Mouse (Mus musculus): ENCODE data around the gene Rasal2.

DNA sequence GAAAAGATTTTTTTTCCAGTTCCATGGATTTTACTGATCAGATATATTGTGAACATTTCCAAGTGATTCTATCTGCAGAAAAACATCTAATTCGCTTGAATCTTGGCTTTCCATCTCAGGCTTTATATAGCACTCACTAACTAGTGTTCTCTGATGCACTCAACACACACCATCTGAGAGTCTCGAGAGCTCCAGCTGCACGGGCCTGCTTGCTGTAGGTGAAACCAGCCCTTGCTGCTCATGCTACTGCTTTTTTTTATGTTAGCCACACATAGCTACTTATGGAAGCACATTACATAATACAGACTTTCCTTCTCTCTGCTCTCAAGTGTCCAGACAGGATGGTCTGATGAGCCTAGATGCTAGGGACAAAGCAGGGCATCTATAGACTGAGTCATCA lies 229.4 kb downstream of the Rasal2 start:
- TF ChIP-seq E2F4 (IDR thresholded peaks at IDR 0.05; ENCODE audit: insufficient replicate concordance, low read depth, low read length) = no peak
- TF ChIP-seq RAD21 (IDR thresholded peaks at IDR 0.05; ENCODE audit: low read depth, low read length) = no peak
- TF ChIP-seq CTCF (conservative IDR thresholded peaks at IDR 0.05 in 1 of 2, IDR thresholded peaks at IDR 0.05 in 1 of 2; ENCODE audit: low read depth in 2 of 2, low read length in 2 of 2) = no peak

Measured in CH12.LX (cell line).